Mouse (Mus musculus) limb, embryonic 14.5 days (tissue): ENCODE data around the gene Zfp786. TPM values are rescaled to one million over a fixed set of nuclear protein-coding genes. Genes with fewer than 3 reads are reported as not detected.

Experiments
- ATAC-seq: fragments of 200-750 bp; cut with Nextera tagmentation; 2 replicates; pipeline ENCODE4 v1.8.0; 2017; ENCODE audit warnings: low read depth, moderate number of reproducible peaks, moderate TSS enrichment; ENCODE audit not compliant: low FRiP score
- DNase-seq: peaks from one replicate; pipeline ENCODE4 v3.0.0-alpha.2; 2015; ENCODE audit warnings: low spot score
- H3K27ac ChIP-seq: fragments of 300-500 bp; sonication (generic); replicated peaks from 2 replicates; pipeline ENCODE4 v1.5.1; 2014; ENCODE audit warnings: low read depth, mild to moderate bottlenecking, low read length, moderate library complexity, mixed read lengths
- H3K27me3 ChIP-seq: fragments of 300-500 bp; sonication (generic); 2 replicates; pipeline ENCODE4 v1.6.1; 2014; ENCODE audit warnings: low read length, mixed read lengths; ENCODE audit not compliant: control insufficient read depth, insufficient read depth
- H3K36me3 ChIP-seq: fragments of 300-500 bp; sonication (generic); 2 replicates; pipeline ENCODE4 v1.6.1; 2014; ENCODE audit warnings: mild to moderate bottlenecking, low read length, moderate library complexity, mixed read lengths; ENCODE audit not compliant: control insufficient read depth, insufficient read depth
- H3K4me1 ChIP-seq: fragments of 300-500 bp; sonication (generic); 2 replicates; pipeline ENCODE4 v1.6.1; 2014; ENCODE audit warnings: antibody characterized with exemption, low read length, mixed read lengths; ENCODE audit not compliant: control insufficient read depth, insufficient read depth
- H3K4me2 ChIP-seq: fragments of 300-500 bp; sonication (generic); replicated peaks from 2 replicates; pipeline ENCODE4 v1.6.1; 2014; ENCODE audit warnings: low read depth, mild to moderate bottlenecking, low read length, moderate library complexity; ENCODE audit not compliant: severe bottlenecking
- H3K4me3 ChIP-seq: fragments of 300-500 bp; sonication (generic); replicated peaks from 2 replicates; pipeline ENCODE4 v1.5.1; 2014; ENCODE audit warnings: low read length
- H3K9ac ChIP-seq: fragments of 300-500 bp; sonication (generic); 2 replicates; pipeline ENCODE4 v1.6.1; 2014; ENCODE audit warnings: mild to moderate bottlenecking, low read depth, low read length, moderate library complexity; ENCODE audit not compliant: severe bottlenecking
- H3K9me3 ChIP-seq: fragments of 300-500 bp; sonication (generic); 2 replicates; pipeline ENCODE4 v1.6.1; 2016; ENCODE audit warnings: low read length; ENCODE audit not compliant: control insufficient read depth
- POLR2A ChIP-seq: fragments of 200-500 bp; IDR thresholded peaks from 2 replicates; pipeline ENCODE4 v1.8.0; 2012; ENCODE audit warnings: inconsistent platforms, mild to moderate bottlenecking, moderate library complexity, borderline replicate concordance; ENCODE audit not compliant: insufficient read depth, insufficient read length; ENCODE audit errors: extremely low read depth
- WGBS: fragments of 180-500 bp; shearing (Covaris S2); extraction: QIAGEN DNeasy Blood & Tissue Kit; methylation state at CpG from one replicate; pipeline ENCODE4 v1.1.7; 2014; 5-methylcytosine and 5-hydroxymethylcytosine counted together
- polyA plus RNA-seq, 2 experiments: library from polyadenylated mRNA; depleted of rRNA in 1 of 2; stranded (reverse) in 1 of 2; unstranded in 1 of 2; fragments of >200 nt; fragmentation: Nextera tagmentation in 1 of 2; extraction: Ambion mirVana in 1 of 2; gene quantifications; 2 replicates each; pipeline versions ENCODE4 v1.2.1 to v1.2.3; 2012 to 2014

The Zfp786 gene
- polyA plus RNA-seq, 2 experiments, result 2.0 to 2.9 TPM

GRCm38 (mm10) chr6:47845779-47846178 lies 15.1 kb upstream of the Zfp786 start:
- no peak overlapping the region for H3K27ac ChIP-seq

GRCm38 (mm10) chr6:47842337-47842736 lies 11.7 kb upstream of the Zfp786 start:
- WGBS, result 86% methylated on average over 1 of the region's 1 CpGs
- H3K9me3 ChIP-seq, result no peaks in the 10 kb centered on the region
- DNase-seq (no peak), ATAC-seq (no peak)
- H3K27ac ChIP-seq, result no peak overlapping the region
- TF ChIP-seq POLR2A, result no peak
- peaks cover 9% of the 10 kb centered on the region for H3K36me3 ChIP-seq
- H3K9ac ChIP-seq, result no peak overlapping the region
- H3K27me3 ChIP-seq, result no peaks in the 10 kb centered on the region
- H3K4me1 ChIP-seq, result no peaks in the 10 kb centered on the region
- no peak overlapping the region for H3K4me3 ChIP-seq
- no peak overlapping the region for H3K4me2 ChIP-seq

More at GRCm38 (mm10) chr6:47845779-47846178, 15.1 kb upstream of the Zfp786 start:
- TF ChIP-seq POLR2A, result no peak
- no peaks in the 10 kb centered on the region for H3K9me3 ChIP-seq
- H3K36me3 ChIP-seq, result peaks cover 8% of the 10 kb centered on the region
- no peak overlapping the region for H3K4me3 ChIP-seq
- no peak for ATAC-seq
- H3K4me2 ChIP-seq, result no peak overlapping the region
- no peak overlapping the region for H3K9ac ChIP-seq
- DNase-seq, result no peak
- no peaks in the 10 kb centered on the region for H3K4me1 ChIP-seq
- H3K27me3 ChIP-seq, result no peaks in the 10 kb centered on the region

- ATAC-seq (no peak), DNase-seq (no peak)
- Histone ChIP-seq H3K4me3 (no peak overlapping the region), H3K9ac (no peak overlapping the region), H3K27ac (no peak overlapping the region), H3K9me3 (no peaks in the 10 kb centered on the region), H3K4me1 (0 out of 2 replicates have a peak, but pooled peaks cover 3% of the 10 kb centered on the region), H3K36me3 (peaks cover 9% of the 10 kb centered on the region), H3K4me2 (no peak overlapping the region), H3K27me3 (no peaks in the 10 kb centered on the region)
- 95% methylated on average over 2 of the region's 2 CpGs for WGBS
- TF ChIP-seq POLR2A, result no peak
Measured at GRCm38 (mm10) chr6:47841831-47842230, 11.2 kb upstream of the Zfp786 start.

- no peak for TF ChIP-seq POLR2A
- 86% methylated on average over 1 of the region's 1 CpGs for WGBS
- no peak overlapping the region for H3K9ac ChIP-seq
Measured at GRCm38 (mm10) chr6:47841077-47841476, 10.4 kb upstream of the Zfp786 start.

GRCm38 (mm10) chr6:47837630-47838029 lies 7.0 kb upstream of the Zfp786 start:
- WGBS, result 88% methylated on average over 2 of the region's 2 CpGs
- no peak for TF ChIP-seq POLR2A

More at GRCm38 (mm10) chr6:47841077-47841476, 10.4 kb upstream of the Zfp786 start:
- H3K27ac ChIP-seq, result no peak overlapping the region
- no peak overlapping the region for H3K4me2 ChIP-seq
- no peaks in the 10 kb centered on the region for H3K27me3 ChIP-seq
- 0 out of 2 replicates have a peak, but pooled peaks cover 3% of the 10 kb centered on the region for H3K4me1 ChIP-seq
- H3K4me3 ChIP-seq, result no peak overlapping the region
- no peaks in the 10 kb centered on the region for H3K9me3 ChIP-seq
- DNase-seq (no peak), ATAC-seq (no peak)
- H3K36me3 ChIP-seq, result peaks cover 9% of the 10 kb centered on the region; the same call in 1 of the 2 replicates

More at GRCm38 (mm10) chr6:47837630-47838029, 7.0 kb upstream of the Zfp786 start:
- Histone ChIP-seq H3K4me2 (no peak overlapping the region), H3K36me3 (peaks cover 9% of the 10 kb centered on the region; the same call in 1 of the 2 replicates), H3K9ac (no peak overlapping the region), H3K27me3 (no peaks in the 10 kb centered on the region), H3K4me3 (no peak overlapping the region), H3K9me3 (no peaks in the 10 kb centered on the region), H3K4me1 (0 out of 2 replicates have a peak, but pooled peaks cover 3% of the 10 kb centered on the region), H3K27ac (no peak overlapping the region)
- DNase-seq, result no peak
- no peak for ATAC-seq
